Mouse (Mus musculus) kidney, adult 8-10 months (tissue): ENCODE results near the gene Nipa1.

Experiments
- DNase-seq, 2 experiments: peaks; one replicate each; pipeline ENCODE4 v3.0.0; 2022

Gene Nipa1

DNA sequence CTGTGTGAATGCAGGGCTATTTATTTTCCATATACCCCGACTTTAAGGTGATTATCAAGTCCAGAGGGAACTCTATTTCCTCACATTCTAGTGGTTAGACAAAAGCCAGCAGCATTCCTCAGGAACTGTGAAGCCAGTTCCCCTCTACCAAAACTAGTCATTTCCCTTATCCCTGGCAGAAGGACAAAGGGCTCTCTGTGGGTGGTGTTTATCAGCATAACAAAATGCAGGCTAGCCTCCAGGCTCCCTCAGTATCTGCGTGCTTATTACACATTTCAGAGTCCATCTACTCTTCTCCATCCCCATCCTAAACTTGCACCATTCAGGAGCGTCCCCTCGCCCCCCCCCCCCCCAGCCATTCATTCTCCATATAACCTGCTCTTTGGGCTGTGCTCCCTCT lies 20.8 kb downstream of the Nipa1 start:
- no peak for DNase-seq

- no peak for DNase-seq
These were observed 24.7 kb downstream of the Nipa1 start for GRCm38 (mm10) chr7:55995013-55995412.

GRCm38 (mm10) chr7:55991858-55992257 lies 27.9 kb downstream of the Nipa1 start:
- DNase-seq, result no peak

DNA sequence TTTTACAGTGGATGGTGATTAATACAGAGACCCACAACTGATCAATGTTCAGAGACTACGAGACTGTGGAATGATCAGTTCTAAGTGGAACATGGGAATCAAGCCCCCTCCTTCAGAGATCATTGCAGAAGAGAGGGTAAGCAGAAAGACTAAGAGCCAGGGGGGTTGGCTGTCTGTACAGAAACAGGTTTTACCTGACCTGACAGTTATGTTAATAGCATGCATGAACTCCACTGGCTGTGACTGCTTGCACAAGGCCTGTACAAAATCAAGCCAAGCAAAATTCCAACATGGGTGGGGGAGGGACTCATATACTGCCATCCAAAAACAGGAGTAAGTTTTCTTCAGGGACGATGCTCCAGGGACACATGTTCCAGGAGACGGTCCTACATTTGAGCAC lies 28.6 kb downstream of the Nipa1 start:
- DNase-seq, result peak in 1 of 2 experiments; percentile 18

DNA sequence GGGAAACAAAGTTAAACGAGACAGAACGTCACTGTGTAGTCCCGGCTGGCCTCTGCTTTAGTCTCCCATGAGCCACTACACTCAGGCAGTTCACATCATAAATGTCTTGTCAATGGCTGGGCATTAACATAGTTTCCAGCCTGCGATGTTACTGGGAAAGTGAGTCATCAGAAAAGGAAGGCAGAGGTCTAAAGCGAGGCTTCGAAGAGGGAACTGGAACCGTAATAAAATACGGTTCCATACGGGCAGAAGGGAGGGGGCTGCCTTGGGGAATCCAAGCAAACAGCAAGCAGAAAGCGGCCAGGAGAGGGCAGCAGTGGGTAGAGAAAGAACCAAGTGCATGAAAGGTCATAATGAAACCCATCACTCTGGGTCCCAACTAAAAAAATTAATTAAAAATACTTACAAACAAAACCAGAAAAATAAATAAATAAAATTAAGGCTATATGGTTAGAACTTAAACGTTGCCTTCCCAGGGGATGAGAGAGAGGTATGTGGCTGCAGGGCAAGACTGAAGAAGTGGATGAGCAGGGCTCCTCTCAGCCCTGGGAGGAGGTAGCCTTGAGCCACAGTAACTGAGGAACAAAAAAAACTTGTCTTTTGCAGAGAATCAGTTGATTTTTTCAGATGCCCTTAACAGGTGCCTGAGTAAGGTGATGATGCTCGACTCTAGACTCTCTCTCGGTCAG lies 33.1 kb downstream of the Nipa1 start:
- peak; percentile 38 to 81 for DNase-seq

- DNase-seq, result no peak
These were observed 35.0 kb downstream of the Nipa1 start for GRCm38 (mm10) chr7:55984754-55985153.

GRCm38 (mm10) chr7:55983107-55983506 lies 36.6 kb downstream of the Nipa1 start:
- DNase-seq, result no peak

DNA sequence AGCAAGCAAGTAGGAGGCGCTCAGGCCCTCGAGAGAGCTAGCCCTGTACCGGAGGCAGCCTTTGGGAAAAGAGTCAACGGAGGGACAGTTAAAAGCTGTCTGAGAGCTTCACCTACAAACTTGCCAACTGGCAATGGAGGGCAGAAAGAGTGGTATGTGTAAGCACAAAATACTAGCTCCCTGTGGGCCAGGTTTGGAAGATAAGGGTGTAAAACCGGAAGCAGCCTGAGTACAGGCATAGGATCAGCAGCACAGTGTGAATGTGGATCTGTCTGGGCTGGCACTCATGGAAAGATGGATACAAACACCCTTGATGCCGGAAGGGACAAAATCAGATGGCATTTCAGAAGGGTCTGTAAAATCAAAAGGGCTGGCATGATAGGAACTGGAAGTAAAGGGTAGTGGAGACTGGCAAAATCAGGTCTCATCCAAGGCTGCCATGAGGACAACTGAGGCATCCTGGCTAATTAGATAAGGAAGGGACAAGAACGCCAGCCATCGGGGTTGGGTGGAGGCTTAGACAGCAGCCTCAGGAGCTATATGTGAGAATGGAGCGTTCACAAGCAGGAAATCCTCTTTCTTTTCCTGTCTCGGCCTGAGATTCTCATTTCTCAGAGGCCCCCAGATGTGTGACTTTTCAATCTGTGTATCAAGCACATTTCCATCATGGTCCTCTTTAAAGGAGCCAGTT lies 37.6 kb downstream of the Nipa1 start:
- DNase-seq, result no peak

- DNase-seq, result no peak
These were observed 38.2 kb downstream of the Nipa1 start for GRCm38 (mm10) chr7:55981511-55981910.

DNA sequence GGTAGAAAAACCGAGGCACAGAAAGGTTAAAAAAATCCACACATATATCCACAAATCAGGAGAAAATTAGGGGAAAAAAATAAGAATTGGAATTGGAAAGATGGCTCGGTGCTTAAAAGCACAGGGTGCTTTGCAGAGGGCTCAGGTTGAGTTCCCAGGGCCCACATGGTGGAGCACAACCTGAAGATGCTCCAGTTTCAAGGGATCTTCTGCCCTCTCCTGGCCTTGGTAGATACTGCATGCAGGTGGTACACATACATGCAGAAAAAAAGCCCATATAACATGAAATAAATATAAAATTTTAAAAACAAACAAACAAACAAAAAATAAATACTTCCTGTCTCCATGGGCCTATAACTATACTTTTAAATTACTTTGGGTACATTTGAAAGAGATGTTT lies 45.3 kb downstream of the Nipa1 start:
- no peak for DNase-seq

DNA sequence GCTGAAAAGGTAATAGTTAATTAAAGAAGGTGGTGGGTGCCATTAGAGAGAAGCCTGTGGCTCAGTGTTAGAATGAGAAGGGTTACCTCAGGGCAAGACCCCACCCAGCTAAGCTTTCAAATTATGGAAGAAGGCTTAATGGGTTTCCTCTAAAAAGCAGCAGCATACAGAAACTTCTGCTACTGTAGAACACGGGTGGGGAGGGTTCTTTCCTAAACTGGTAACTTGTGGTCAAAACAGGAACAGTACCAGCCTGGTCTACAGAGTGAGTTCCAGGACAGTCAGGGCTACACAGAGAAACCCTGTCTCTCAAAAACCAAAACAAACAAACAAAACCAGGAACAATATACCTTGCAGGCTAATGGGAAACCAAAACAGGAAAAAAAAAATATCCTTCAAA lies 50.3 kb downstream of the Nipa1 start:
- no peak for DNase-seq

DNA sequence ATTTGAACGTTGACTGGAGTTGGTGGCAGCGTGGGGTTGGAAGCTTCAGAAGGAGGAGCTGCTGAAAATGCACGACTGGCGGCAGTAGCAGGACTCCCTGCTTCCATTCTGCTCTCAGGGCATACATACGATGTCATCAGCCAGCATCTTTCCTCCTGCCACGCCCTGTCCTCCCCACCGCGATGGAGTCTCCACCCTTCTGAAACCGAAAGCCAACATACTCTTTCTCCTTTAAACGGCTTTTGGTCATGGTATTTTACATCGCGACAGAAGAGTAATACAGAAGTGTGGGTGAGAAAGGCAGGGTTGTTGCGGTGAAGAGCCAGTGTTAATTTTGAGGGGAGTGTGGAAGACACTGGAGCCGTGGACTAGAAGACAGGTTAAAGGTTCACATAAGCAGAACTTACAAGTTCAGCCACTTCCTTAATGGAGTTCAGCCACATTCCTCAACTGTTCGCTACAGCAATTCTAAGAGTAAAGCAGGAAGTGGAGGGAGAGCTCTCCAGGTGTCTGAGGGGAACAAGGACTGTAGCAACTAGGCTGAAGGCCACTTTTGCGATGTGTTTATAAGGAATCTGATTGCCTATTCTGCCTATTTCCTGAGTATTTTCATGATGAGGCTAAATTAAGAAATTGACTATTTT lies 51.4 kb downstream of the Nipa1 start:
- DNase-seq, result no peak

GRCm38 (mm10) chr7:55966866-55967460 lies 52.8 kb downstream of the Nipa1 start:
- DNase-seq, result peak in 1 of 2 experiments; percentile 8

DNA sequence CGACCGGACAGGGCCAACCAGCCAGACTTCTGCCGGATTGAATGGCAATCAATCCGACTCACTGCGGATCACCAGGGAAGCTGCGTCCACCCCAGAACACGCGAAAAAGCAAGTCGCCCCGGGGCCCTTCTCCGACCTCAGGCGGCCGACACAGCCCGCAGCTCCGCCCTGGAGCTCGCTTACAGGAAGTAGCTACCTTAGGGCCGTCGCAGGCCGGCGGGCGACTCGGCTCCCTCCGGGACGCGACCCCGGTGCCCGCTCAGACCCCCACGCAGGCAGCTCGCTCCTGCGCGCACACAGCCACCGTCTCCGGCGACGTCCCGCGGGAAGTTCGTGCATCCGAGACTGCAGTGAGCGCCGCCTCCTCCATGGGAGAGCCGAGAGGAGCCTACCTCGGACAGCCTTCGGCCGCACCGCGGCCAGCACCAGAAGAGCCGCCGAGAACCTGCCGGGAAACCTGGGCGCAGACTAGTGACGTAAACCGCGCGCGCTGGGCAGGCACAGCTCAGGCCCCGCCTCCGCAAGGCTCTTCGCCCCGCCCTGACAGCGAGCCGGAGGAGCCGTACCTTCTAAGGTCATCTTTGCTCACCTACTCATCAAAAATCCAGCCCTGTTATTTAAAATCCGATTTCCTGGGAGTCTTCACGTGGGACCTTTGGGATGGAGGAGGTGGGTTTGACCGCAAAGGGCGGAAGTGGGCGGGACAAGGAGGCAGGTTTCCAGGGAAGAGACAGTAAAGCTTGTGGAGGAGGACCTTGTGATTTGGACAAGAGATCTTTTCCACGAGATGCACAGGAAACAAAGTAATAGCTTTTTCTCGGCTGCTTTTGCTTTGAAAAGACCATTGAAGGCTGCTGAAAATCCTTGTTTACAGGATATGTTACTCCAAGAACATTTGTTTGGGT lies 57.5 kb downstream of the Nipa1 start, which contains the start of gene Nipa2:
Nipa2 (minus strand) TSS at position 473 of the 905 bp plus-strand sequence.
- DNase-seq, result peak; percentile 91 to 95

DNA sequence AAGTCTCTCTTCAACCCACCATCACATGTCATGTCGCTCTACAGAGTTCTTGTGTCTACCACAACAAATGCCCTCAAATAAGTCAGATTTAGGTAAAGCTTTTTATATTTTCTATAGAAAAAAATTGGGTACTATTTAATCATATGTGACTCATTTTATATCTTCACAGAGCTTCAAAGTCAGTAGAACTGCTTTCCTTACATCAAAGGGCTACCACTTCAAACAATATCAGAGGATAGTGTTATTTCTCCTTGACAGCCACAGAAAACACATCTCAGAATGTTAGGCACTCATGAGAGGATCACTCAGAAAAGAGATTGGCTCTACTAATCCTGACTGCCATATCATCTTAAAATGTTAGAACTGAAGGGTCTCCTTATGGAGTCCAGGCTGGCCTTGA lies 59.2 kb downstream of the Nipa1 start:
- DNase-seq, result no peak

DNA sequence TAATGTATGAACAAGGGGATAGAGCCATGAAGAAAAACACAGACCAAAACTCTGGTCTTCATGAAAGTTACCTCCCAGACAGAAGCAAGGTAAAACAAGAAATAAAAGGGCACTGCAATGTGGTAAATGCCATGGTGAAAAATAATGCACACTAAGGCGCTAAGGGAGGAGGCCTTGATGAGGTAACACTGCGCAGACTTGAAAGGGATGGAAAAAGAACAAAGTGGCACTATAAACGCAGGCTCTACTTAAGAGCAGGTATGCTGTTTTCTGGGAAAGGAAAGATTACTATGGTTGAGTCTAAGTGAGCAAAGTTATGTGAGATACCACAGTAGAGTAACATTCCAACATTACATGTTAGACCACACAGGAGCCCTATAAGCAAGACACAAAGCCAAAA lies 60.0 kb downstream of the Nipa1 start:
- no peak for DNase-seq

DNA sequence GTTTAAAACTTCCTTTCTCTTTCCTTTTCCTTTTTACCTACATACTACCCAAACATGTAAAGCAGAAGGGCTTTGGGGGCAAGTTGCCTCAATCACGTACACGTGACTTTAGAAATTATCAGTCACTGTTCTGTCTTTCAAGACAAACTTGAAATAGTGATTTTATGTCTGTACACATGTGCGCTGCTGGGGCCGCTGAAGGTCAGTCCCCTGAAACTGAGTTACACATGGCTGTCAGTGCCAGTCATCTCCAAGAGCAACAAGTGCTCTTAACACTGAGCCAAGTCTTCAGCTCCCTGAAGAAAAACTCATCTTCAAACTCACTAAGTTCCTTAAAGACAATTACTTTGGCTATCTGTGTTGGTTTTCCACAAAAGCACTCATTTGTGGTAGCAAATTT lies 61.8 kb downstream of the Nipa1 start:
- no peak for DNase-seq

GRCm38 (mm10) chr7:55957178-55957577 lies 62.6 kb downstream of the Nipa1 start:
- DNase-seq, result no peak

- DNase-seq, result no peak
These were observed 63.7 kb downstream of the Nipa1 start for GRCm38 (mm10) chr7:55956054-55956453.

GRCm38 (mm10) chr7:55938341-55938740 lies 81.4 kb downstream of the Nipa1 start:
- DNase-seq, result no peak

- no peak for DNase-seq
These were observed 84.7 kb downstream of the Nipa1 start for GRCm38 (mm10) chr7:55935025-55935424.

DNA sequence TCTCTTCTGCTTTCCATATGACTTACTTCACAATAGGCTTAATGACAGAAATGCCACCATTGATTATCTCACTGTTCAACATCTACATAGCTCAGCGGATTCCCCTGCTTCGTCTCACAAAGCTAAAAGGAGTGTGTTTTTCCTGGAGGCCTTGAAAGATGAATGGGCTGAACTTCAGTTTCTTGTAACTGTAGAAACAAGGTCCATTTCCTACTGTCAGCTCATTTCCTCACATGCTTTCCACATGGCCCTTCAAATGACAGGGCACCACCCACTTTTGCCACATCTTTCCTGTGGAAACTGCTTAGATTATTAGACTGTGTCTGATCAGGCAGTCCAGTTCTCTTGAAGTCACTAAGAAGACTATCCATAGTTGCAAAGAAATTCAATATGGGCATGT lies 91.1 kb downstream of the Nipa1 start:
- no peak for DNase-seq
